Comparison of ENCODE assay signal across 17 mouse cellular contexts in genomic region chr11:20782620-20783019, GRCm38 (mm10).
"Had no signal": no experiment of that assay in that cellular context is flagged by ENCODE, and none has a peak within 500 bp of the region (broad histone marks: within the 10 kb centered on the region; RNA-seq: fewer than 3 reads in every experiment).

No protein-coding gene starts in this region.

- H3K9ac ChIP-seq: liver, postnatal 0 days; lung, embryonic 15.5 days; midbrain, embryonic 12.5 days; midbrain, embryonic 15.5 days; neural tube, embryonic 12.5 days; stomach, embryonic 15.5 days had no signal

- H3K4me2 ChIP-seq: lung, embryonic 15.5 days; midbrain, embryonic 12.5 days; midbrain, embryonic 15.5 days; neural tube, embryonic 12.5 days; stomach, embryonic 15.5 days had no signal

- H3K9me3 ChIP-seq: midbrain, embryonic 15.5 days; stomach, embryonic 15.5 days had no signal

- DNase-seq: liver, postnatal 0 days; lung, adult 2 months; lung, postnatal 14 days; lung, postnatal 36 days; right cerebral cortex, postnatal 14 days; thymus, adult 2 months; thymus, postnatal 25 days; thymus, postnatal 4 days had no signal

- H3K36me3 ChIP-seq: lung, embryonic 15.5 days; midbrain, embryonic 12.5 days; midbrain, embryonic 15.5 days; neural tube, embryonic 12.5 days; stomach, embryonic 15.5 days had no signal

- H3K27ac ChIP-seq: lung, embryonic 15.5 days; macrophage; midbrain, embryonic 12.5 days; midbrain, embryonic 15.5 days; neural tube, embryonic 12.5 days; stomach, embryonic 15.5 days; stomach, postnatal 0 days had no signal

- H3K4me1 ChIP-seq: lung, embryonic 15.5 days; midbrain, embryonic 15.5 days; neural tube, embryonic 12.5 days; stomach, embryonic 15.5 days had no signal

- H3K27me3 ChIP-seq: lung, embryonic 15.5 days; megakaryocyte, embryonic 14.5 days; midbrain, embryonic 12.5 days; midbrain, embryonic 15.5 days; neural tube, embryonic 12.5 days; stomach, embryonic 15.5 days had no signal

- H3K4me3 ChIP-seq: lung, embryonic 15.5 days; megakaryocyte, embryonic 14.5 days; midbrain, embryonic 12.5 days; midbrain, embryonic 15.5 days; neural tube, embryonic 12.5 days; stomach, embryonic 15.5 days had no signal

- ATAC-seq: liver, postnatal 0 days; lung, postnatal 0 days; midbrain, embryonic 15.5 days had no signal
